Mouse (Mus musculus) lung, postnatal 0 days (tissue): ENCODE data around the gene Gm4778. TPM values are rescaled to one million over a fixed set of nuclear protein-coding genes. Genes with fewer than 3 reads are reported as not detected.

Experiments used
- ATAC-seq: fragments of 200-750 bp; cut with Nextera tagmentation; 2 replicates; pipeline ENCODE4 v1.8.0; 2017; ENCODE audit warnings: moderate library complexity
- DNase-seq: peaks from one replicate; pipeline ENCODE4 v3.0.0-alpha.2; 2016; ENCODE audit warnings: low spot score
- H3K27ac ChIP-seq: fragments of 300-500 bp; sonication (generic); 2 replicates; pipeline ENCODE4 v1.5.1; 2014; ENCODE audit warnings: antibody characterized with exemption, mild to moderate bottlenecking, low read length, mixed read lengths
- H3K27me3 ChIP-seq: fragments of 300-500 bp; sonication (generic); replicated peaks from 2 replicates; pipeline ENCODE4 v1.6.1; 2014; ENCODE audit warnings: low read length, mixed read lengths; ENCODE audit not compliant: insufficient read depth
- H3K36me3 ChIP-seq: fragments of 300-500 bp; sonication (generic); 2 replicates; pipeline ENCODE4 v1.6.1; 2014; ENCODE audit warnings: low read length, mixed read lengths; ENCODE audit not compliant: insufficient read depth
- H3K4me1 ChIP-seq: fragments of 300-500 bp; sonication (generic); 2 replicates; pipeline ENCODE4 v1.6.1; 2014; ENCODE audit warnings: antibody characterized with exemption, low read depth, low read length, mixed read lengths; ENCODE audit not compliant: insufficient read depth
- H3K4me2 ChIP-seq: fragments of 300-500 bp; sonication (generic); replicated peaks from 2 replicates; pipeline ENCODE4 v1.6.1; 2014; ENCODE audit warnings: low read depth, mild to moderate bottlenecking, low read length, moderate library complexity, mixed read lengths
- H3K4me3 ChIP-seq: fragments of 300-500 bp; sonication (generic); 2 replicates; pipeline ENCODE4 v1.5.1; 2014; ENCODE audit warnings: low read depth, low read length
- H3K9ac ChIP-seq: fragments of 300-500 bp; sonication (generic); replicated peaks from 2 replicates; pipeline ENCODE4 v1.6.1; 2014; ENCODE audit warnings: low read depth, mild to moderate bottlenecking
- H3K9me3 ChIP-seq: fragments of 300-500 bp; sonication (generic); 2 replicates; pipeline ENCODE4 v1.6.1; 2016; ENCODE audit warnings: low read length, mixed read lengths
- CTCF ChIP-seq: IDR thresholded peaks from 2 replicates; pipeline ENCODE4 v1.5.1; 2016; ENCODE audit warnings: antibody characterized with exemption, mild to moderate bottlenecking
- EP300 ChIP-seq: IDR thresholded peaks from 2 replicates; pipeline ENCODE4 v1.6.1; 2016; ENCODE audit warnings: antibody characterized with exemption, mild to moderate bottlenecking, control low read depth
- WGBS: fragments of 180-500 bp; shearing (Covaris S2); extraction: QIAGEN DNeasy Blood & Tissue Kit; methylation state at CpG from one replicate; pipeline ENCODE4 v1.1.7; 2014; 5-methylcytosine and 5-hydroxymethylcytosine counted together
- polyA plus RNA-seq: library from polyadenylated mRNA; unstranded; fragments of >200 nt; fragmentation: Nextera tagmentation; extraction: Ambion mirVana; gene quantifications from 2 replicates; pipeline ENCODE4 v1.2.1, GENCODE M21; 2015

Gm4778 gene
- polyA plus RNA-seq, 1 experiment from 2014 or later = not detected

DNA sequence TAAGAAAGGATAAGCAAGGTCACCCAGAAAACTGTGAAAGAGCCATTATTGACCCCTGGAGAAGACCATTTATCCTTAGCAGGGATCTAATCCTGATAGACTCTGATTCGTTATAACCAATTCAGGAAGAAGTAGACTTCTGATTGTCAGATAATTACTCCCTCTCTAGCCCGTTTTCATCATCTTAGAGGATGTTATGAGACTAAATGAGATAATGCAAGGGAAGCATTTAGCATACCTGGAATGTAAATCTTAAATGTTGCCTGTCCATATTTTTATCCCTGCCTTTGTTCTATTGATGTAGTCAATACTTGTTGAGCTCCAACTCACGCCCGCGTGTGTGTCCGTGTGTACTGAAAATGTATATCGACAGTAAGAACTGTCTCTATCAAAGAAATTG, 46.7 kb downstream of the Gm4778 start:
- peak overlapping the region; percentile 80 for H3K27ac ChIP-seq
- no peak for TF ChIP-seq EP300
- TF ChIP-seq CTCF = no peak
- no peaks in the 10 kb centered on the region for H3K9me3 ChIP-seq
- peak overlapping the region; percentile 51 for H3K9ac ChIP-seq
- ATAC-seq = no peak
- no peaks in the 10 kb centered on the region for H3K27me3 ChIP-seq
- no peaks in the 10 kb centered on the region for H3K4me1 ChIP-seq
- H3K4me2 ChIP-seq = peak overlapping the region; percentile 65
- no peaks in the 10 kb centered on the region for H3K36me3 ChIP-seq
- 35% methylated on average over 7 of the region's 7 CpGs for WGBS
- no peak for DNase-seq
- peak overlapping the region; percentile 63 for H3K4me3 ChIP-seq

DNA sequence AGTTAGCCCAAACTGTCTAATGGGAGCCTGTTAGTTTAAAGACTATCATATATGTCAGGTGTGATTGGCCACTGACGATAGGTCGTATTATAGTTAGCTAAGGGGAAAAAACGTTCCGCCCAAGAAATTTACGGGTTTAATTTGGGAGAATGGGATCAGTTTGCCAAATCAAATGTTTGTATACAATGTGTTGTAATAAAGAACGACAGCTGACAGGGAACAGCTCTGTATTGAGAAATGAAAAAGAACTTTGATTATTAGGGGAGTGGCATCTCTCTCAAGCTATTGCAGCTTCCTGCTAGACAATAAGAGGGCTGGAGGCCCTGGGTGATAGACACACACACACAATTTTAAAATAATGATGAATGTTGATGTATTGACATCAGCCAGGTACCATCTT, 47.1 kb downstream of the Gm4778 start:
- Histone ChIP-seq H3K4me1 (no peaks in the 10 kb centered on the region), H3K27me3 (no peaks in the 10 kb centered on the region), H3K36me3 (no peaks in the 10 kb centered on the region), H3K4me2 (peak overlapping the region; percentile 65; the same call in 1 of the 2 replicates), H3K27ac (no peak overlapping the region), H3K9me3 (no peaks in the 10 kb centered on the region), H3K4me3 (peak overlapping the region; percentile 63; the same call in 1 of the 2 replicates), H3K9ac (no peak overlapping the region)
- ATAC-seq (no peak), DNase-seq (peak; percentile 27)
- whole genome bisulfite sequencing = 63% methylated on average over 6 of the region's 6 CpGs
- TF ChIP-seq EP300 (no peak), CTCF (no peak)

DNA sequence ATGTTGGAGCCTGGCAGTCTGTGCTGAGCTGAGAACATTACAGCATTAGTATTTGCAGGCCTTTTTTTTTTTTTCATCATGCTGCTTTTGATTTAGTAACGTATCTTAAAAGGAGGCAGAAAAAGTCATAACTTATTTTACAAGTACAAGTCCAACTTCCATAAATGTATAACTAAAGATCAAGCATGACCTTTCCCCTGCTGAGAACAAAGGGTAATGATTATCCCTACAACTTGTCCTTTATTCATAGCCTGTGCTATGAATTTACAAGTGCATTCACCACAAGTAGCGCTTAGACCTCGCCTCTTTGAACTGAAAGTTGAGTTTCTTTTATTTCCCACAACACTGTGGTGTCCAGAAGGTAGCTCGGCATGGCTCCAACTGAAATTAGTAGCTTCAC, 47.5 kb downstream of the Gm4778 start:
- ATAC-seq (no peak), DNase-seq (no peak)
- no peak overlapping the region for H3K4me2 ChIP-seq
- no peaks in the 10 kb centered on the region for H3K9me3 ChIP-seq
- H3K27me3 ChIP-seq = no peaks in the 10 kb centered on the region
- no peak overlapping the region for H3K27ac ChIP-seq
- 85% methylated on average over 4 of the region's 4 CpGs for WGBS
- H3K36me3 ChIP-seq = no peaks in the 10 kb centered on the region
- no peaks in the 10 kb centered on the region for H3K4me1 ChIP-seq
- no peak overlapping the region for H3K9ac ChIP-seq
- no peak overlapping the region for H3K4me3 ChIP-seq
- TF ChIP-seq EP300 (no peak), CTCF (no peak)

Other genes with a start within 250 kb of the Gm4778 start
- gene Gm9125, start 209.2 kb upstream of the Gm4778 start, polyA plus RNA-seq = not detected in 2 replicates
- not detected in 2 replicates for gene Gm10697, start 191.4 kb upstream of the Gm4778 start, polyA plus RNA-seq
- gene Gm10696, start 85.8 kb upstream of the Gm4778 start, polyA plus RNA-seq = not detected in 2 replicates
- not detected in 2 replicates for gene Gm5286, start 67.3 kb upstream of the Gm4778 start, polyA plus RNA-seq
- gene Them4, start 46.1 kb downstream of the Gm4778 start, polyA plus RNA-seq = 7.6 and 7.7 TPM in 2 replicates
- 2.9 and 3.2 TPM in 2 replicates for gene Them5, start 78.1 kb downstream of the Gm4778 start, polyA plus RNA-seq
- gene C2cd4d, start 98.4 kb downstream of the Gm4778 start, polyA plus RNA-seq = 0.29 and 0.76 TPM in 2 replicates
- 5.6 and 7.4 TPM in 2 replicates for gene Rorc, start 108.8 kb downstream of the Gm4778 start, polyA plus RNA-seq
- gene Lingo4, start 134.5 kb downstream of the Gm4778 start, polyA plus RNA-seq = 0.26 and 0.42 TPM in 2 replicates
- gene Tdrkh, start 149.2 kb downstream of the Gm4778 start, polyA plus RNA-seq = 2.1 and 4.7 TPM in 2 replicates
- gene Mrpl9, start 179.3 kb downstream of the Gm4778 start, polyA plus RNA-seq = 39.2 and 39.7 TPM in 2 replicates
- gene Oaz3, start 179.9 kb downstream of the Gm4778 start, polyA plus RNA-seq = 0.25 and 0.30 TPM in 2 replicates
- 0.80 and 1.2 TPM in 2 replicates for gene Celf3, start 214.3 kb downstream of the Gm4778 start, polyA plus RNA-seq
- gene Riiad1, start 216.3 kb downstream of the Gm4778 start, polyA plus RNA-seq = 28.7 and 32.9 TPM in 2 replicates